Mouse (Mus musculus) liver, embryonic 14 days (tissue): ENCODE data around the gene Cyb561d2. TPM values are rescaled to one million over a fixed set of nuclear protein-coding genes. Genes with fewer than 3 reads are reported as not detected.

ENCODE experiments used
- polyA plus RNA-seq: library from polyadenylated mRNA; depleted of rRNA; stranded (reverse); fragments of >200 nt; gene quantifications from 2 replicates; pipeline ENCODE4 v1.2.3, GENCODE M21; 2012; rRNA removed

Gene Cyb561d2
- polyA plus RNA-seq: 9.6 and 9.8 TPM in 2 replicates

GRCm38 (mm10) chr9:107541474-107542351, at the start of gene Cyb561d2, which contains the start of gene Nprl2:
TSS of gene Cyb561d2 (minus strand) at chr9:107542193.
TSS of gene Nprl2 (plus strand) at chr9:107542226.

DNA sequence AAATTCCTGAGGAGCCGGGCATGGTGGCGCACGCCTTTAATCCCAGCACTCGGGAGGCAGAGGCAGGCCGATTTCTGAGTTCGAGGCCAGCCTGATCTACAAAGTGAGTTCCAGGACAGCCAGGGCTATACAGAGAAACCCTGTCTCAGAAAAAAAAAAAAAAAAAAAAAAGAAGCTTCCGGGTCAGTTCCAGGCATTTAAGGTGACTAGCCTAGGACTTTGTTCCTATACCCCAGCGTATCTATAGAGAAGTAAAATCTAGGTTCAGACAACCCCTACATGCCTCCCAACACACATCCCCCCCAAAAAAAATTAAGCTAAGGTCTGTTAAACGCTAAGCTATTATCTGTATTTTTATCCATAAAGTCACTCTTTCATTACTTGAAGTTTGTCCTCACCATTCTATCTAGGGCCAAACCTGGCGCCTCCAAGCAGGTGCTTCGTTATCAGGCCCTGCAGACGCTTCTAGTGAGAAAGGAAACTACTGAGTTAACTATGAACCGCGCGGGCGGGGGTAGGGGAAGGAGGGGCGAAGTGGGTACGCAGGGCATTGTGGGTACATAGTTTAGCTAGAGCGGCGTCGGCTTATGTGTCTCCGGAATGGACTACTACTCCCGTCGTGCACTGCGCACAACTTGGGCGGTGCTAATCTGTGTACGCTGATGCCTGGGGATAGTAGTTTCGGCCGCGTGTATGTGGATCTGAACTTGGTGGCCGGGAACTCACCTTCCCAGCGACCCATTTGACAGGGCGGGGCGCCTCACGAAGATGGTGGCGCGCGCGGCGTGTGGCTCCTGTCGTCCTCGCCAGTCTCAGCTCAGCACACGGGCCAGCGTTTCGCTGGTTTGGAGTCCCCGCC, 45.2 kb upstream of the Cyb561d2 start, which contains the start of gene Ifrd2:
TSS of gene Ifrd2 (plus strand) at position 669 of the 859 bp plus-strand sequence.

DNA sequence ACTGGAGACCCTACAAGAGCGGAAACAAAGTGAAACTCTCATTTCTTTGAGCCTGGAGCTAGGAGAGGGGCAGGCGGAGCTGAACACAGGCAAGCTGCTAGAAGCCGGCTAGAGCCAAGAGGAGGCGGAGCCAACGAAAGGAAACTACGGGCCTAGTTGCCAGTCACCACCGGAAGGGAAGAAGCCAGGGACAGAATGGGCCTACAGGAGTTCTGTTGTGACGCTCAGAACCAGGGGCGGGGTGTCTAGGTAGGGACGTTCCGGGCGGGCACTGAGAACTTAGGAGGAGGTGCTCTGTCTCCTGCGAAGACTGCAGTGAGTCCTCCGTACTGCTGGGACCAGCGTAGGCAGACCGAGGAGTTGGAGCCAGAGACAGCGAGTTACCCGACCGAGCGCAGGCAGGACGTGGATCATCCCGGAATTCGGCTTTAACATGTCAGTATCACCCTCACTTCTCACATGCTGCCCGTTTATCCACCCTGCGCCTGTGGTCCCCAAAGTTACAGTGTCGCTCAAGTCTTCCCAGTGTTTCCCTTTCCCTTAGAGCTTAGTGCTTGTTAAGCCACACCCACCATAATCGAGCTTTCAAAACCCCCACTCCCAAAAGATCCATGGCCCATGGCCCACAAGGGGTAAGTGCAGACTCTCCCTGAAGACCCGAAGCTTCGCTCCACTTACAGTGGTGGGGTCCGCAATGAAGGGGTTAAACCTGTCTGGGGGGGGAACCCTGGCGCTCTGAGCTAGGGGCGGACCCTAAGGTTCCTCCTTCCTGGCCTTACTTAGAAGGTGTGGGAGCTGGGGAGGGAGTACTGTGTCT, 38.7 kb upstream of the Cyb561d2 start, which contains the start of gene Hyal3:
TSS of gene Hyal3 (plus strand) at position 318 of the 817 bp plus-strand sequence.

DNA sequence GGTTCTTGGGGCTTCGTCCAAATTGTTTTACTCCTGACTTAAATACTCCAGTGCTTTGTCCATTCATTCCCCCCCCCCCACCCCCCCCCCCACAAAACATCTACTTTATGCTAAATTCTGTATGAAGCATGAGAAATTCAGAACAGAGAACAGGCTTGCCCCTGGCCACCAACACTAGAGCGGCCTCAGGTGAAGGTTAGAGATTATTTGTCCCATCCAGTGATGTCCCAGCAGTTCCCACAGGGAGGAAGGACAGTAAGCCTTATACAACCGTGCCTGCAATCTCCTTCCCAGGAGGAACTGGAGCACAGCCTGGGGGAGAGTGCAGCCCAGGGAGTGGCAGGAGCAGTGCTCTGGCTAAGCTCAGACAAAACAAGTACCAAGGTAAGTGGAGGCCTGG, 36.6 kb upstream of the Cyb561d2 start, which contains the start of gene Naa80:
TSS of gene Naa80 (plus strand) at position 301 of the 400 bp plus-strand sequence.

DNA sequence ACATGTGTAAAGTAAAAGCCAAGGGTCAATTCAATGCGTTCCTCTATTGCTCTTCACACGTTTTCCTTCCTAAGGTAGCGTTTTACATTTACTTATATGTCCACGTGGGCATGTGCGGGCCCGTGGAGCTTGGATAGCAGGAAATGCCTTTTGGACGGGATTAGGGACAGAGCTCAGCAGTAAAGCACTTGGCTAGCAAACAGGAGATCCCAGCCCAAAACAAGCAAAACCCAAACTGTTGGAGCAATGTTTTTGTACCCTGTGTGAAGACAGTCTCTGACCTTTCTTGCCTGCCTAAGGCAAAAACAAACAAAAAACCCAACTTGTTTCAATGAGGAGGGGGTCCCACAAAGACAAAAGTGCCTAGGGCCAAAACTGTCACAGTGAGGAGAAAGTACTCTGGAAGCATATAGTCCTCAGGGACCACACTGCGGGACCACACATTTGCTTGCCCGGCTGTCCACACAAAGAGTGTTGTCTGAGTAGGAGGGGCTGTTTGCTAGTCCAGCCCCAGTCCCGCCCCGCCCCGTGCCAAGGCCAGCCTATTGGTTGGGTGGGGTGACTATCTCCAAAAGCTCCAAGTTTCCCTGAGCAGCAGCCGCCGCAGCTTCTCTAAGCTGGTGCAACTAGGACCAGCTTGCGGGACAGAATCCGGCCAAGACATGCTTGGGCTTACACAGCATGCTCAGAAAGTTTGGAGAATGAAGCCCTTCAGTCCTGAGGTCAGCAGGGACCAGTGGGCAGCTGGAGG, 34.5 kb upstream of the Cyb561d2 start, which contains the start of gene Hyal1:
TSS of gene Hyal1 (plus strand) at position 571 of the 751 bp plus-strand sequence.

DNA sequence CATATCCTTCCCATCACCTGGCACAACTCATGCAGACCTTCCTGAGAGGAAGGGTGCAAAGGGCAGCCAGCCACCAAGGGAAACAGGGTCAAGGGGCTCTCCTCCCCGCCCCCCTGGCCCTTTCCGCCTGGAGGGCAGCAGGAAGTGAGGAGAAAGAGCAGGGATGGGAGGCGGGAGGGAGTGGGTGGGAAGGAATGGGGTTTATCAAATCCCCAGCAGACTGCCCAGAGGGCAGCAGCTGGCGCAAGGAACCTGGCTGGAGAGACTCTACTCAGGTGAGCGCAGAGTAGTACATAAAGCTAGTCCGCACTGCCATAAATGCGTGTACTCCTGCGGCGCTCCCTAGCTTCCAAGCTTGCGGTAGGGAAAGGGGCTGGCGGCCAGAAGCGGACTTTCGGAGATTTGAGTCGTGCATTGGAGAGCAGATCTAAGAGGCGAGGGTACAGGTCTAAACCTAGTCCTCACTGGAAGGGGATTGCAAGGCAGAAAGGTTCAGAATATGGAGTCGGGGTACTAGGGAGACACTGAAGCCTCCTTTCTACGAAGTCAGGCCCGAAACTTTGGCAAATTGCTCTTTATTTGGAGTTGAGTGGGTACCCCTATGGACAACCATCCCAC, 25.8 kb upstream of the Cyb561d2 start, which contains the start of gene Hyal2:
TSS of gene Hyal2 (plus strand) at position 244 of the 618 bp plus-strand sequence.

GRCm38 (mm10) chr9:107563029-107563581, 21.1 kb upstream of the Cyb561d2 start, which contains the start of gene Tusc2:
TSS of gene Tusc2 (plus strand) at chr9:107563255.

DNA sequence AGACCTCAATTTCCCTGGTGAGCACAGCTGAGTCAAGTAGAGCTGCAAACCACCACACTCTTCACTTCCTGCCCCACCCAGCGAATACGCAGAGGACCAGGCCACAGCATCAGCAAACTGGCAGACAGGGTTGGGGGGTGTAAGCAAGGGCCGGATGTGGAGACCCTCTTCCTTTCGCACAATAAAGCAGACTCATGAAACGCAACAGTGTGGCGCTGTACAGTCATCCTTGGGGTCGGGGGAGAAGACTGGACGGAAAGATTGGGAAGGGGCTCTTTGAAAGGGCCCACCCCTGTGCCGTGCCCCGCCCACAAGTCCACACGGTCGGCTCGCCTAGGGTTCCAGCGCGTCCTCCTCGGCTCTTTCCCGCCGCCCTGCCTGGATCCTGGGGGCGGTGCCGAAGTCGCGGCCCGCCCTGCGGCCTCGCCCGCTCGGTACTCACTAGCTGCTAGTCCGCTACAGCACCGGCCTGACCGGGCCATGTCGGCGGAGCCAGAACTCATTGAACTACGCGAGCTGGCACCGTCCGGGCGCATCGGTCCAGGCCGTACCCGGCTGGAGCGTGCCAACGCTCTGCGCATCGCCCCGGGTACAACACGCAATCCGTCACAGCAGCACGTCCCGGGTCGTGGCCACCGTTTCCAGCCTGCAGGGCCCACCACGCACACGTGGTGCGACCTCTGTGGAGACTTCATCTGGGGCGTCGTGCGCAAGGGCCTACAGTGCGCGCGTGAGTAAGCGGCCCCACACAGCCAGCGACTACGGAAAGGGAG, 9.3 kb upstream of the Cyb561d2 start, which contains the start of gene Rassf1:
TSS of gene Rassf1 (plus strand) at position 439 of the 773 bp plus-strand sequence.

GRCm38 (mm10) chr9:107547026-107547425, 5.0 kb upstream of the Cyb561d2 start, which contains the start of gene Zmynd10:
TSS of gene Zmynd10 (plus strand) at chr9:107547298.

GRCm38 (mm10) chr9:107533791-107534407, 8.1 kb downstream of the Cyb561d2 start, which contains the start of gene Tmem115:
TSS of gene Tmem115 (plus strand) at chr9:107533945.

Other genes with a start within 250 kb of the Cyb561d2 start
- gene Cish, start 246.2 kb downstream of the Cyb561d2 start, polyA plus RNA-seq: 3.0 and 3.6 TPM in 2 replicates
- gene Hemk1, start 203.8 kb downstream of the Cyb561d2 start, polyA plus RNA-seq: 2.7 and 3.2 TPM in 2 replicates
- gene 6430571L13Rik, start 201.6 kb downstream of the Cyb561d2 start, polyA plus RNA-seq: 0.07 and 0.10 TPM in 2 replicates
- gene Cacna2d2, start 142.6 kb downstream of the Cyb561d2 start, polyA plus RNA-seq: 0.02 and 0.03 TPM in 2 replicates
- 6.5 and 7.8 TPM in 2 replicates for gene Tmem115, start 8.2 kb downstream of the Cyb561d2 start, polyA plus RNA-seq
- 9.9 and 10.8 TPM in 2 replicates for gene Nprl2, start within 50 bp of the Cyb561d2 start, polyA plus RNA-seq
- 0.14 and 0.29 TPM in 2 replicates for gene Zmynd10, start 5.1 kb upstream of the Cyb561d2 start, polyA plus RNA-seq
- gene Rassf1, start 9.4 kb upstream of the Cyb561d2 start, polyA plus RNA-seq: 14.2 and 15.7 TPM in 2 replicates
- 19.4 and 22.3 TPM in 2 replicates for gene Tusc2, start 21.1 kb upstream of the Cyb561d2 start, polyA plus RNA-seq
- 19.0 and 20.3 TPM in 2 replicates for gene Hyal2, start 25.8 kb upstream of the Cyb561d2 start, polyA plus RNA-seq
- 1.1 and 1.3 TPM in 2 replicates for gene Hyal1, start 34.7 kb upstream of the Cyb561d2 start, polyA plus RNA-seq
- gene Naa80, start 36.7 kb upstream of the Cyb561d2 start, polyA plus RNA-seq: 9.6 and 12.1 TPM in 2 replicates
- gene Hyal3, start 38.6 kb upstream of the Cyb561d2 start, polyA plus RNA-seq: 0.44 and 0.53 TPM in 2 replicates
- gene Ifrd2, start 45.4 kb upstream of the Cyb561d2 start, polyA plus RNA-seq: 117 and 130 TPM in 2 replicates
- gene Sema3b, start 67.0 kb upstream of the Cyb561d2 start, polyA plus RNA-seq: 0.17 and 0.54 TPM in 2 replicates
- 115 and 121 TPM in 2 replicates for gene Gnai2, start 93.2 kb upstream of the Cyb561d2 start, polyA plus RNA-seq
- 16.5 and 19.2 TPM in 2 replicates for gene Slc38a3, start 127.3 kb upstream of the Cyb561d2 start, polyA plus RNA-seq
- 0.02 TPM in 1 of 2 replicates, not detected in the other for gene Gnat1, start 137.5 kb upstream of the Cyb561d2 start, polyA plus RNA-seq
- 2.7 and 2.8 TPM in 2 replicates for gene Sema3f, start 168.3 kb upstream of the Cyb561d2 start, polyA plus RNA-seq
- gene Rbm5, start 228.8 kb upstream of the Cyb561d2 start, polyA plus RNA-seq: 38.0 and 39.9 TPM in 2 replicates